Mouse (Mus musculus) urinary bladder, adult 18-20 months (tissue): Measurements from ENCODE around the gene Mfsd6l.

ENCODE experiments used
- DNase-seq, 2 experiments: peaks; one replicate each; pipeline ENCODE4 v3.0.0; 2022; ENCODE audit warnings: low spot score in 2 of 2, mixed read lengths in 2 of 2

Mfsd6l gene

DNA sequence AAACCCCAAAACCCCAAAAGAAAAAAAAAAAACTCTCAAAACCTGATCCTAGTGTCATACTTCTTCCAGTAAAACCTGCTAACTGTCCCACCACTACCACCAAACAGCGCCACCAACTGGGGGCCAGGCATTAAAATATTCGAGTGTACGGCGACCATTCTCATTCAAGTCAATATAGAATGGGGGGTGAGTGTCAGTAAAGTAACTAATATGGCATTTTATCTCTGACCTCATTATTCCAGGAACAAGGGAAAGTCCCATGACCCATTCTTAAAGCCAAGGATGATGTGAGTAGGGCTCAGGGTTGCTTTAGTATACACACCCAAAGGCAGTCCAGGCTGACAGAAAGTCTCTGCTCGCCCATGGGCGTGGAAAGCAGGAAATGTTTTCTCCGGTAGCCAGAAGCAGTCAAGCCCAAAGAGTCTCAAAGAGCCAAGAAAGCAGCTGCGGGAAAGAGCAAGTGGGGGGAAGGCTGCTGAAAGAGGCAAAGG lies 2.0 kb upstream of the Mfsd6l start:
- DNase-seq: no peak

DNA sequence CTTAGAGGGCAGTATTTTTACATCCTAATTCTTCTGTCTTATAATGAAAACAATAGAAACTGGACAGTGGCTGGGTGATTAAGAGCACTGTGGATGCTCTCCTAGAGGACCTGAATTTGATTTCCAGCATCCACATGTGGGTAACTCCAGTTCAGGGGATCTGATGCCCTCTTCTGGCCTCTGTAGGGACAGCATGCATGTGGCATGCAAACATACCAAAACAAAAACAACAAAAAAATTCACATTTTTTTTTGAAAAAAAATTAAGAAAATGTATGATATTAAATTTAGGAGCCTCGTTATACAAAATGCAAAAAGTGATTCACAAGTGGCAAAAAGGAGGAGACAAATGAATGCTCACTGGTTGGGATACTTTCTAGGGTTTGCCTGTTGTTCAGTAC lies 3.6 kb downstream of the Mfsd6l start:
- no peak for DNase-seq

DNA sequence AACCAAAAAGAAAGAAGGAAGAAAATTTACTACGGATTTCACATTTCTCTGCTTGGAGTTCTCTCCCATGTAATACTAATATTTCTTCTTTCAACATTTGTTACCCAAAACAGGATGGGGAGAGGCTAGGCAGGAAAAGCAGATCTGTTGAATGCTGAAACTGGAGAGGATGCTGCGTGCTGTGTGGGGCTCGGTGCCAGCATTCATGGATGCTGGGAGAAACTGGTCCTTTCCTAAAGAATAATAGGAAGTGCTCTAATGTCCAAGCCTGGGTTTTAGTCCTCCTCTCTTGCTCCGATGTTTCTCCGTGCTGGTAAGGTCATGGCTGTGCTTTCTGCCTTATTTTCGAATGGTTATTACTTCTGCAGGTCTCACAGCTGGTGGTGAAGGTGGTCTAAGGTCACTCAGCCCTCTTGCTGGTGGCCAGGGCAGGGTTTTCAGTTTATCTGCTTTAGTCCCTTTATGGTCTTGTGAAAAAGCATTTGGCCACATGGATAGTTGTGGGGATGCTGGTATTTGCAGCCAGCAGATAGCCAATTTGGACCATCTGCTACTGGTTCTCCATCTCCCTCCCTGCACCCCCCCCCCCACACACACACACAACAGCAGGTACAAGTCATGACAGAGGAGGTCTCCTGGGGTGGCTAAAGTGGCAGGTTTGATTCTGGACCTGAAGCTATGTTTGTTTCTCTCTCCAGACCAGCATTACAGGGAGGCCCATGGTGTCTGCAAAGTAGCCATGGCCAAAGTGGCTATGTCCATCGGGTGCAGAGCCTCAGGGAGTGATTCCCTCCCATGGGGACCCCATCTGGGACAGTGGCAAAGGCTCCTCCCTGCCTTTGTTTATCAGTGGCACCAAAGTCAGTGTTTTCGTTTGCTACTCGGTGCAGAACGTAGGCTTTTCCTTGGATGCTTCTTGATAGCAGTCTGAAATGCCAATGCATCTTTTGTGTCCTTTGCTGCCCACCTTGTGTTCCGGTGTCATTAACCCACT lies 6.3 kb downstream of the Mfsd6l start:
- DNase-seq: no peak

DNA sequence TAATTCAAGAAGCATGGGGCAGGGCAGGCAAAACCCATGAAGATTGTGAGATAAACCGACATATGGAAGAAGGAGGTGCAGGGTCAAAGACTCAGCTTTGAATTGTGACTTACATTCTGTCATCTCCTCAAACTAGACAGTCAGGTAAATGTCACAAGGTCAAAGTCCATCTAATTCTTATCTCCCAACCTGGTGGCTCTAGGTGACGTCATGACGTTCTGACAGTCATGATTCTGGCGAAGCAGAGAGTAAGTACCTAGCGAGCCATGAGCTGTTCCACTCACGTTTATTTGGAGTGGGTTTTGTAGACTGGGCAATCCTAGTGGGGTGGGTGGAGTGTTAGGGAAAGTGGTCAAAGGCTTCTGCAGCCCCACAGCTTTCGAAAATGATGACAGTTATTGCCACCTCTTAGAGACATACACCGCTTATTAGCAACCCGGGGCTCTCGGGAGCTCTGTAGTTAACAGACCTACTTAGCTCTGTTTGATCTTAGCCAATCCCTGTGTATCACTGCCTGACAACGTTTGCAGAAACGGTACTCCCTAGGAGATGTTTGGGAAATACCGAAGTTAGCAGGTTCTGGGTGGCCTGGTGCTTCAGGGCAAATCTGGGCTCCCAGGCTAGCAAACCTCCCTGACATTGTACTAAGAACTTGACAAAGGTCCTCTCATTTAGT lies 8.5 kb downstream of the Mfsd6l start:
- no peak for DNase-seq

DNA sequence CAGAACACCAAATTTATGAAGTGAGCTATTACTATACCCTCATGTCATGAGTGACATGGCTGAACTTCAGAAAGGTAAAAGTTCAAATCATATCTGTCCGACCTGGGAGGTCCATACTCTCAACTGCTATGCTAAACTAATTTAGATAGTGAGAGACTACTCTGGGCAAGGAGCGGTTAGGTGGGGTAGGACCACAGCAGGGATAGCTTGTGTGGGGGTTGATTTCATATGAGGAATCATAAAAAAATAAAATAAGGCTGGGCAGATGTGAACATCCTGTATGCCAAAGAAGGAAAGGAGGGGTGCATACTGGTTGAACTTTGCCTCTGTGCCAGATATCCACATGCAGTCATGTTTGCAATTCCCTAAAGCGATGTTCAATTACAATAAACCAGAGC lies 9.0 kb downstream of the Mfsd6l start:
- DNase-seq: no peak

DNA sequence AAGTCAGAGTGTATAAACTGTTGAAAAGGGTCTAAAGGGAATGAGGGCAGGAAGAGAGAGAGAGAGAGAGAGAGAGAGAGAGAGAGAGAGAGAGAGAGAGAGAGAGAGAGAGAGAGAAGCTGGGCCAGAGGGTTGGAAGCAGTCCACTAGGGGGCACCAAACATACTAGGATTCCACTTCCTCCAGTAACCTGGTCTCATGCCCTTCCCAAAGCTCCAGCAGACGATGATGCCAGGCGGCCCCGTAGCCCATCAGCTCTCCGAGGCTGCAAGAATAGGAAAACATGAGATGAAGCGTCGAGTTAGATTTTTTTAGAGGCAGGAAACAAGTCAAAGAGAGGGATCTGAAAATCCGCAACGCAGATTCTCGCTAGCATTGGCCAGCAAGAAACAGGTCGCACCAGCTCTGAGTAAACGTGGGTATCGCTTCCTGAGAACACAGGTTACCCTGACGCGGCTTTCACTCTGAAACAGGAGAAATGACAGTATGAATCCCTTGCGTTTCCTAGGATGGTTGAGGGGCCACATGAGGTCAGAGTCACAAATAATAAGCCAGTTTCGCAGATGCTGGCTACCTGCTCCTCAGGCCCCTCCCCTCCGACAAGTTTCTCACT lies 10.6 kb downstream of the Mfsd6l start:
- DNase-seq: peak; percentile 27 to 57

DNA sequence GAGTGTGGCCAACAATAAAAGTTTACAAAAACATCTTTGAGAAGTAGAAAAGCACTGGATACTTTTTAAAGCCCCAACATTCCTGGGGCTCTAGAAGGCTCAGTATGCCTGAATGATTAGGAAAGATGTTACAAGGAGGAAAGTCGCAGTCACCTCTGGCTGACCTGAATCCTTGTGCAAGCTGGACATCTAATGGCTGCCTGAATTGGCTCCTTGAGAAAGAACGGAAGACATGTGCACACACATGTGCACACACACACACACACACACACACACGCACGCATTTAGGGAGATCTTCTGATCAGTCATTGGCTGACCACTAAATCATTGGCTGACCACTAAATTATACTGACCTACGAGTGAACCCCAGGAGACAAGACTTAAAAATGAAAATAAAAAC lies 14.9 kb downstream of the Mfsd6l start:
- DNase-seq: peak in 1 of 2 experiments; percentile 25

DNA sequence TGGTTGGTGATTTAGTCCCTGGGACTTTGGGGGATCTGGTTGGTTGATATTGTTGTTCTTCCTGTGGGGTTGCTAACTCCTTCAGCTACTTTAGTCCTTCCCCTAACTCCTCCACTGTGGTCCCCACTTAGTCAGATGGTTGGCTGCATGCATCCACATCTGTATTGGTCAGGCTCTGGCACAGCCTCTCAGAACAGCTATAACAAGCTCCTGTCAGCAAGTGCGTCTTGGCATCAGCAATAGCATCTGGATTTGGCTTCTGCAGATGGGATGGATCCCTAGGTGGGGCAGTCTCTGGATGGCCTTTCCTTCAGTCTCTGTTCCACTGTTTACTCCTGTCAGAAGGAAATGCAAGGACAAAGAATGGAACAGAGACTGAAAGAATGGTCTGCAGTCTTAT lies 21.1 kb downstream of the Mfsd6l start:
- no peak for DNase-seq

DNA sequence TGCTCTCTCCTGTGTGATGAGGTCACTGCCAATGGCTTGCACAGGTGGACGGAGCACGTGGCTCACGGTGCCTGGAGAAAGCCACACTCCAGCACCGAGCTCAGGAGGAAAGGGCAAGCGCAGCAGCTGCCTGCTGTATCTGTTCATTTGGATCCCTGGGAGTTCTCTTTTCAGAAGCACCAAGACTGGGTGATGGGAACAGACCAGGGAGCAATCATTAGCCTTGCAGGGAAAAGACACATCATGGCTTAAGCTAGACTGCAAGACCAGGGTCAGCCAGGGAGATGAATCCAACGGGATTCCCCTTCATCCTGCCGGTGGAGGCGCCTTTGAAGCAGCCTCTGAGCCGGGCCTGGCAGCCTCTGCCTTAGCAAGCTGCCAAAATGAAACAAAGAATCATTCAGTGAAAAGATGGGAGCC lies 23.5 kb downstream of the Mfsd6l start:
- no peak for DNase-seq

DNA sequence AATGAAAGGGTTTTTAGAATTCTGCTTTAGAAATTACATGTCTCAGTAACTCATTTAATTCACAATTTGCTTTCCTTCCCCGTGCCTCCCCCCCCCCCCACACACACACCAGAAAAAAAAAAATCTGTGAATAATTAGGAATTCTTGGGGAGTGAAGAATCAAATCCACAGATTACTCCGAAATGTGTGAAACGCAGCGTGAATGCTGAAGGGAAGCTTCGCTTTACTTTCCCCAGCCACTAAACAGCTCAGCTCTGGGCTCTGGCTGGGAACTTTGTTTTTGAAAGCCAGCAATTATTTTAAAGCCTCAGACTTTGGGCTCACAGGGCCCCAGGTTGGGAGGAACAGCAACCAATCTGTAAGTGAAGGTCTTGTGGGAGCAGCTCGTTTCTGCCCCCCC lies 24.6 kb downstream of the Mfsd6l start:
- no peak for DNase-seq

DNA sequence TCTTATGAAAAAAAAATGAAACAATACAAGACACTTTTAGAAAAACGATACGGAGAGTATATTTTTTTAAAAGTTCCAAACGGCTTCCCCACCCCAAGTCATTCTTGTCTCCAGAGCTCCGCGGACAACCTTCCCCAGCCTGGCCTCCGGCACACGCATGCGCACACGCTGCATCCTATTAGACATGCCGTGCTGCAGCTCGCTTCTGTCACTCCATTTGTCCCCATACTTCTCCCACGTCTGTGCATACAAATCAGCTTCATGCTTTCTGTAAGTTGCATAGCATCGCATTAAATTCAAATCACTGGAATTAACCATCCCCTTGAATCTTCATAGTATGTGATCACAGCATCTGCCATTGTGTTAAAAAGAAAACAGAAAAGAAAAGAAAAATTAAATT lies 27.2 kb downstream of the Mfsd6l start:
- no peak for DNase-seq

DNA sequence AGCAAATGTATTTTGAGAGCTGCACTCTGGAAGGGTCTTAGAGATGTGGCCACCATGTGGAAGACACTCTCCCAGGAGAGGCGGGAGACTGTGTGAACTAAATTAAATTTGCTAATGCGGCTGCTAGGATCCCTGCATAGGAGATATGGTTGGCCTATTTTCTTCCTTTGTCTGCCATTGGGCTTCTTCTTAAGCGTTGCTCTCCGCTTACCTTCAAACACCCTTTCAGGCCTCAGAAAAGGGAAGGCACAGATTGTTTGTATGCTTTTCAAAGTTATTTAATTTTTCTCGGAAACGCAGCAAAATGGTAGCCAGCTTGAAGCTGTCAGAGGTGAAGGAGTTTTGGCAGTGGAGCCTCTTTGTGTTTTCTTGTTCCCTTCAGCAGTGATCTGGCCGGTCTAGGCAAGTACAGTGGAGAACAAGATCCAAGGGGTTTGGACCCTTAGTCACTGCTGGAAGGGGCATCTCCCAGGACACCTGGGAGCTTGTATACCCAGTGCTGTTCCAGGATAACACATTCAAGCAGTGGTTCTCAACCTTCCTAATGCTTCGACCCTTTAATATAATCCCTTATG lies 28.0 kb downstream of the Mfsd6l start:
- no peak for DNase-seq

DNA sequence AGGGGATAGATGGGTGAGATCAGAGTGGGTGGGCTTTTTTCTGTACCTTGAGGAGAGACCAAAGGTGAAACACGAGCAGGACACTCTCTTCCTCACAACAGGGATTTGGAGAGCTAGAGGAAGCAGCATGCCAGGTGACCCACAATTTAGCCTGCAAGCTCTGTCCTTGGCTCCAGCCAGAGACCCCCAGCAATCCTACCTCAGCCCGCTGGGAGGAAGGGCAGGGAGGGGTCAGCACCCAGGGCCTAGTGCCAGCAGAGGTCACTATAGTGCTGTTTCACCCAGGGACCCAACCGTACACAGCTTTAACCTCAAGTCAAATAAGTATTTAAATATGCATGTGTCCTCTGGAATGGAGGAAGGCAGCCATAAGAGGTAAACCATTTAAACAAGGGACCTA lies 29.9 kb downstream of the Mfsd6l start:
- no peak for DNase-seq

DNA sequence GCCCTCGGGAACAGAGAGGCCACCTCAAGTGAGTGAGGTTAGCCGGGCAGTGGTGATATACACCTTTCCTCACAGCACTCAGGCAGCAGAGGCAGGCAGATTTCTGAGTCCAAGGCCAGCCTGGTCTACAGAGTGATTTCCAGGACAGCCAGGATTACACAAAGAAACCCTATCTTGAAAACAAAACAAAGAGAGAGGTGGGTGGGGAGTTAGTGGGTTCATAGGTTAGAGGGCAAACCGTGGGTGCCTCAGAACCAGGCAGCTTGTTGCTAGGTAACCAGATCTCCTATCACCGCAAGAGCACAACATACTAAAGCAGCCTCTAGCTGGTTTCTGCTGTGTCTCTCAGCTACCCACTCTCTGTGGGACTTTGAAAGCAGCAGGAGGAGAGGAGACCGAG lies 30.7 kb downstream of the Mfsd6l start, which contains the start of gene Ccdc42:
TSS of gene Ccdc42 (plus strand) at position 301 of the 400 bp plus-strand sequence.
- DNase-seq: no peak

DNA sequence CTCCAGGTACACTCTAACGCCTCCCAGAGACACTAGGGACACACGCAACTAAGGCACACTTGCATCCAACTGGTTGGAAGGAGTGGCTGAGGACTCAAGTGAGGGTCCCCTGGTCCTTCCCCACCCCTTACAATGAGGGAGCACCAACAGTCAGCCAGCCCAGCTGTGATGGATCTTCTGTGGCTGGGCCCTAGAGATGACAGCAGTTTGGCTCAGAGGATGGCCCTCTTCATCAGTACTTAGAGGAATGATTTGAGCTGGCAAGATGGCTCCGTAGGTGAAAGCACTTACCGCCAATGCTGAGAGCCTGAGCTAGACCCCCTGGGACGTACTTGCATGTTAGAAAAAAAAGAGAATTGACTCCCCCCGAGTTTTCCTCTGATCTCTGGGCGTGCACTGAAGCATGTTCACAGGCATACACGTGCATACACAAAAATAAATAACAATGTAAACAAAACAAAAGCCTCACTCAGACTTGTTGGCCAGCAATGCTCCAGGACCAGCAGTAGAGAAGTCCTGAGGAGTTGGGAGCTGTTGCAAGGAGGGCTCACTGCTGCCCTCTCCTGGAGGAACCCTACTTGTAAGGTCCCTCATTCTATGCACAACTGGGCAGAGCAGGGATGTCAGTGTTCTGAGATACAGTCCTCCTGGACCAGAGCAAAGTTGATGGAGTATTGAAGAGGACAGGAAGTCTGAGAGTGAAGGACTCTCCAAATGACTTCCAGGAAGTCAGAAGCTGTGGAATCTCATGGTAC lies 33.2 kb downstream of the Mfsd6l start:
- DNase-seq: peak; percentile 57 to 58

DNA sequence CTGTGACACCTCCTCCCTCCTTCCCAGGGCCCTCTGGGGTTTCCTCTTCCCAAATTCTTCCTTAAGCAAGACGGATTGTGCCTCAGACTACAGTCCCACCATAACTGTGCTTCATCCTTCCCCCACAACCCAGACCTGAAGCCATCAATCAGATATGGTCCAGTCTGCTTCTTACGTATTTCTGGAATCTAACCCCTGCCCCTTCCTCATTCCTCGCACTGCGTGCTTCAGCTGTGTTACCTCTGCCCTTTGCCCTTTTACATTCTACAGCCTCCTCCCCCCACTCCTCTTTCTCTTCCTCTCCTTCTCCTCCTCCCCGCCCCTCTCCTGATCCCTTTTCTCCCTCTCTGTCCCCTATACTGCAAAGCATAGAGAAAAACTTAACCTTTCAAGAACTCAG lies 35.7 kb downstream of the Mfsd6l start:
- DNase-seq: no peak

DNA sequence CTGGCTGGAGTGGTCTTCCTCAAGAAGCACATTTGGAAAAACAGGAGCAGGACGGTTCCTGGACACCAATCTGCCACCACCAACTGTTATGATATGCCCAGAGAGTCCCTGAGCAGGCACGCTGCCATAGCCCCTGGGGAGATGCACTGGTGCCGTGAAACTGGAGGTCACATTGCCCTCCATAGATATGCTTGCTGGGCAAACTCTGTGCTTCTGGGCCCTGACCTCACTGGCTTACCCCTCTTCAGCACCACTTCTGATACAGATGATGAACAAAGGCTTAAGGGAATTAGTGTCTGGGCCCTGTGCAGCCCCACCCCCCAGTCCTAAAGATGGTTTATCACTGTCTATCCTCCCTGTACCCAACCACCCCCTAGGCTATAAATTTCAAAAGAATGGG lies 37.3 kb downstream of the Mfsd6l start:
- no peak for DNase-seq

DNA sequence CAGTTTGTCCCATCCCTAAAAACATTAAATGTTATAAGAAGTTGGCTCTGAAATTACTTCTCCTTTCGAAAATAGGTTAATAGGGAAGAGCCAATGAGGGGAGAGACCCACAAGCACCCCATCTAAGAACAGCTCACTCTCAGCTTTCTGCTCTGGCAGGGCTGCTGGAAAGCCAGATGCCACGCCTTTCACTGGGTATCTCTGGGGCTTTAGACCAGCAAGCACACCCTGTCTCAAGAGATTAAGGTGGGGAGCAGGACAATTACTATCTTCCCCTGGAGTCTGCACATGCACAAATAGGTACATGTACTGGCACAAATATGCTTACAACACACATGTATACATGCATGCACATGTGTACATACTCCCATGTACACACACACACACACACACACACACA lies 41.9 kb downstream of the Mfsd6l start:
- DNase-seq: no peak

DNA sequence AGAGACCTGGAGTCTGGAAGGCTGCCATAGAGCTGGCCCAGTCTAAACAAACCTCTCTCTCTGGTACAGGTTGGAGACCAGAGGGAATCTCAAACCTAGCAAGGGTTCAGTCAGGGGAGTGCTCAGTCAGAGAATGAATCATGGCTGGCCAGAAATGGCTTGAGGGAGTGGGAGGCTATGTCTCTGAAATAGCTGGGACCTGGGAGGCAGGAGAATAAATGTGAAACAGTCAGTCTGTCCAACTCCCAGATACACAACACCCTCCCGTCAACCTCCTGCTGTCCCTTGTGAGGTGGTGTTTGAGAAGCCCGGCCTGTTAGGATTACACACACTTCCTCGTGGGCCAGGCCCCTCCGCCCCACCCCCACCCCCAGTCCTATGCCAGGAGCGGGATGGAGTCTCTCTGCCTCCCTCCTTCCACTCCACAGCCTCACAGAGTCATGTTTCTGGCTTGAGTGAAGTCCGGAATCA lies 44.6 kb downstream of the Mfsd6l start:
- DNase-seq: no peak

DNA sequence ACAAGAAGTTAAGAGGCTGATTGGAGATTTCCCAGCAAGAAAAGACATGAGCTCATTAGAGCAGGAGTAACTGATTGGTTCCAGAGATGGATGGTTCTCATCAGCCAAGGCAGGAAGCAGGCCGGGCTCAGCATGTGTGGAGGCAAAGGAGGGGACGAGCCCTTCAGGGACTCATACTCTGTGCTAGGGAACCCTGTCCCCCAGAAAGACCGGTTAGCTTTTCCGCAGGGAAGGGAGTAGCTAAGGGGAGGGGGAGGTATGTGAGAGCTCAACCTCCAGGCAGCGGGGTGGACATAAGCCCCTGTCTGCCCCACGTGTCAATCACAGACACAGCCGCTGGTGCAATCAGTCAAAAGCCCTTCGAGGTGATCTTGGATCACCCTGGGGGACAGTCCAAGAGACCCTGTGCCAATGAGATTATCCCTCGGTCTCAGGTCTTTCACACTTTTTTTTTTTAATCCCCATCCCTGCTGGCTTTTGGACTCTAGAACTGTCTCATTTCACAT lies 45.6 kb downstream of the Mfsd6l start:
- no peak for DNase-seq
